Mouse (Mus musculus) stomach, embryonic 14.5 days (tissue): ENCODE results near the gene Wdr48. TPM values are rescaled to one million over a fixed set of nuclear protein-coding genes. Genes with fewer than 3 reads are reported as not detected.
A peak's percentile ranks its signal among the peaks of the same experiment; 100 is the strongest.

ENCODE experiments used
- ATAC-seq: fragments of 200-750 bp; cut with Nextera tagmentation; 2 replicates; pipeline ENCODE4 v1.8.0; 2017; ENCODE audit warnings: low read depth, moderate TSS enrichment; ENCODE audit not compliant: insufficient number of reproducible peaks, insufficient read depth, low FRiP score
- H3K27ac ChIP-seq: fragments of 300-500 bp; sonication (generic); 2 replicates; pipeline ENCODE4 v1.5.1; 2014; ENCODE audit warnings: mild to moderate bottlenecking, low read length, moderate library complexity, mixed read lengths
- H3K27me3 ChIP-seq: fragments of 300-500 bp; sonication (generic); 2 replicates; pipeline ENCODE4 v1.6.1; 2014; ENCODE audit warnings: low read length, control low read depth, mixed read lengths; ENCODE audit not compliant: control insufficient read depth, insufficient read depth
- H3K36me3 ChIP-seq: fragments of 300-500 bp; sonication (generic); 2 replicates; pipeline ENCODE4 v1.6.1; 2014; ENCODE audit warnings: mild to moderate bottlenecking, control low read depth, low read length, moderate library complexity, mixed read lengths; ENCODE audit not compliant: control insufficient read depth, insufficient read depth
- H3K4me1 ChIP-seq: fragments of 300-500 bp; sonication (generic); 2 replicates; pipeline ENCODE4 v1.6.1; 2014; ENCODE audit warnings: low read length, control low read depth, mixed read lengths; ENCODE audit not compliant: control insufficient read depth, insufficient read depth
- H3K4me2 ChIP-seq: fragments of 300-500 bp; sonication (generic); replicated peaks from 2 replicates; pipeline ENCODE4 v1.6.1; 2014; ENCODE audit warnings: low read depth, low read length, control low read depth
- H3K4me3 ChIP-seq: fragments of 300-500 bp; sonication (generic); 2 replicates; pipeline ENCODE4 v1.5.1; 2014; ENCODE audit warnings: low read depth, low read length, control low read depth
- H3K9ac ChIP-seq: fragments of 300-500 bp; sonication (generic); replicated peaks from 2 replicates; pipeline ENCODE4 v1.6.1; 2014; ENCODE audit warnings: low read depth, mild to moderate bottlenecking, control low read depth, low read length, moderate library complexity, mixed read lengths
- H3K9me3 ChIP-seq: fragments of 300-500 bp; sonication (generic); 2 replicates; pipeline ENCODE4 v1.6.1; 2016; ENCODE audit warnings: low read depth, low read length, control low read depth; ENCODE audit not compliant: control insufficient read depth
- WGBS: fragments of 180-500 bp; shearing (Covaris S2); extraction: QIAGEN DNeasy Blood & Tissue Kit; methylation state at CpG from one replicate; pipeline ENCODE4 v1.1.7; 2014; 5-methylcytosine and 5-hydroxymethylcytosine counted together
- polyA plus RNA-seq: library from polyadenylated mRNA; unstranded; fragments of >200 nt; fragmentation: Nextera tagmentation; extraction: Ambion mirVana; gene quantifications from 2 replicates; pipeline ENCODE4 v1.2.1, GENCODE M21; 2014

Wdr48 gene
- polyA plus RNA-seq, 1 experiment from 2014 or later: 57.9 TPM

- Histone ChIP-seq H3K4me3 (no peak overlapping the region), H3K27me3 (no peaks in the 10 kb centered on the region), H3K4me2 (no peak overlapping the region), H3K4me1 (no peaks in the 10 kb centered on the region), H3K9me3 (no peaks in the 10 kb centered on the region), H3K27ac (no peak overlapping the region), H3K36me3 (peaks cover 81% of the 10 kb centered on the region), H3K9ac (no peak overlapping the region)
- WGBS: 87% methylated on average over 3 of the region's 3 CpGs
- no peak for ATAC-seq
Observed at GRCm38 (mm10) chr9:119909931-119910330, 15.3 kb downstream of the Wdr48 start.

- H3K4me1 ChIP-seq: no peaks in the 10 kb centered on the region
- H3K9ac ChIP-seq: no peak overlapping the region
- H3K36me3 ChIP-seq: peaks cover 76% of the 10 kb centered on the region
- no peaks in the 10 kb centered on the region for H3K27me3 ChIP-seq
- no peak for ATAC-seq
- 75% methylated on average over 13 of the region's 13 CpGs for WGBS
- no peaks in the 10 kb centered on the region for H3K9me3 ChIP-seq
- no peak overlapping the region for H3K27ac ChIP-seq
- no peak overlapping the region for H3K4me2 ChIP-seq
- no peak overlapping the region for H3K4me3 ChIP-seq
Observed at GRCm38 (mm10) chr9:119913087-119913838, 18.6 kb downstream of the Wdr48 start.

GRCm38 (mm10) chr9:119919858-119920257 is 25.2 kb downstream of the Wdr48 start:
- Histone ChIP-seq H3K9me3 (no peaks in the 10 kb centered on the region), H3K4me1 (no peaks in the 10 kb centered on the region), H3K4me3 (no peak overlapping the region), H3K27me3 (no peaks in the 10 kb centered on the region), H3K36me3 (peaks cover 75% of the 10 kb centered on the region), H3K9ac (no peak overlapping the region), H3K27ac (no peak overlapping the region), H3K4me2 (no peak overlapping the region)
- 71% methylated on average over 1 of the region's 1 CpGs for WGBS
- no peak for ATAC-seq

- 77% methylated on average over 4 of the region's 4 CpGs for WGBS
Observed at GRCm38 (mm10) chr9:119923462-119923861, 28.8 kb downstream of the Wdr48 start.

GRCm38 (mm10) chr9:119925120-119925657 is 30.5 kb downstream of the Wdr48 start:
- H3K9me3 ChIP-seq: no peaks in the 10 kb centered on the region
- H3K36me3 ChIP-seq: peaks cover 78% of the 10 kb centered on the region
- H3K4me2 ChIP-seq: no peak overlapping the region
- no peak overlapping the region for H3K9ac ChIP-seq
- H3K27ac ChIP-seq: peak overlapping the region; percentile 18; the same call in 1 of the 2 replicates
- ATAC-seq: no peak
- 84% methylated on average over 16 of the region's 16 CpGs for WGBS
- no peak overlapping the region for H3K4me3 ChIP-seq
- H3K27me3 ChIP-seq: no peaks in the 10 kb centered on the region
- 0 out of 2 replicates have a peak, but pooled peaks cover 9% of the 10 kb centered on the region for H3K4me1 ChIP-seq

More at GRCm38 (mm10) chr9:119923462-119923861, 28.8 kb downstream of the Wdr48 start:
- Histone ChIP-seq H3K9ac (no peak overlapping the region), H3K4me3 (no peak overlapping the region), H3K27me3 (no peaks in the 10 kb centered on the region), H3K27ac (no peak overlapping the region), H3K4me1 (0 out of 2 replicates have a peak, but pooled peaks cover 9% of the 10 kb centered on the region), H3K36me3 (peaks cover 82% of the 10 kb centered on the region), H3K4me2 (no peak overlapping the region), H3K9me3 (no peaks in the 10 kb centered on the region)
- no peak for ATAC-seq

- Histone ChIP-seq H3K4me1 (0 out of 2 replicates have a peak, but pooled peaks cover 9% of the 10 kb centered on the region), H3K4me2 (no peak overlapping the region), H3K36me3 (peaks cover 75% of the 10 kb centered on the region), H3K9ac (no peak overlapping the region), H3K27me3 (no peaks in the 10 kb centered on the region), H3K9me3 (no peaks in the 10 kb centered on the region), H3K4me3 (no peak overlapping the region), H3K27ac (peak overlapping the region; percentile 18; the same call in 1 of the 2 replicates)
- no peak for ATAC-seq
- 55% methylated on average over 8 of the region's 8 CpGs for WGBS
Observed at GRCm38 (mm10) chr9:119925729-119926128, 31.1 kb downstream of the Wdr48 start.

- WGBS: 61% methylated on average over 5 of the region's 5 CpGs
- Histone ChIP-seq H3K36me3 (peaks cover 69% of the 10 kb centered on the region), H3K4me3 (no peak overlapping the region), H3K9me3 (no peaks in the 10 kb centered on the region), H3K4me2 (no peak overlapping the region), H3K27ac (peak overlapping the region; percentile 71; the same call in 1 of the 2 replicates), H3K4me1 (0 out of 2 replicates have a peak, but pooled peaks cover 9% of the 10 kb centered on the region), H3K9ac (no peak overlapping the region), H3K27me3 (no peaks in the 10 kb centered on the region)
- ATAC-seq: no peak
Observed at GRCm38 (mm10) chr9:119926497-119926896, 31.8 kb downstream of the Wdr48 start.

GRCm38 (mm10) chr9:119932358-119932757 is 37.7 kb downstream of the Wdr48 start:
- peaks cover 25% of the 10 kb centered on the region for H3K36me3 ChIP-seq
- no peak for ATAC-seq
- H3K4me3 ChIP-seq: no peak overlapping the region
- no peaks in the 10 kb centered on the region for H3K9me3 ChIP-seq
- WGBS: 83% methylated on average over 12 of the region's 12 CpGs
- H3K4me2 ChIP-seq: no peak overlapping the region
- H3K4me1 ChIP-seq: peaks cover 5% of the 10 kb centered on the region
- no peaks in the 10 kb centered on the region for H3K27me3 ChIP-seq
- no peak overlapping the region for H3K9ac ChIP-seq
- no peak overlapping the region for H3K27ac ChIP-seq
